Mouse (Mus musculus) layer of hippocampus, adult 9-10 months (tissue): ENCODE results near the gene Vps8.

Experiments
- DNase-seq: peaks from one replicate; pipeline ENCODE4 v3.0.0; 2022; ENCODE audit warnings: low spot score

Gene Vps8

DNA sequence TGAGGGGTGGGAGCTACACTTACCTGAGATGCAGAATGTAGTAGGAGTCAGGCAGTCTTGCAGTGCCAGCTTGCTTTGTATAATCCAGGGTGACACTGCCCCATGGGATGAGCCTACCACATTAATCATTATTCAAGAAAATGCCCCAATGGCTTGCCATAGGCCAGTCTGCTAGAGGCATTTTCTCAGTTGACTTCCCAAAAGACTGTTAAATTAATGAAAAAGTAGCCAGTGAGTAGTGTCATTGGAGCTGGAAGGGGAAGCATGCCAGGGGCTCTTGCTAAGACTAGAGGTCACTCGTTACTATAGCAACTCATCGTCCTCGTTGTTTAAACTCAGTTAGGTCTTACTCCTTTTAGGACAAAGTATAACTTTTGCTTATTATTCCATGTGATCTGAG, 130.6 kb downstream of the Vps8 start:
- DNase-seq = no peak

DNA sequence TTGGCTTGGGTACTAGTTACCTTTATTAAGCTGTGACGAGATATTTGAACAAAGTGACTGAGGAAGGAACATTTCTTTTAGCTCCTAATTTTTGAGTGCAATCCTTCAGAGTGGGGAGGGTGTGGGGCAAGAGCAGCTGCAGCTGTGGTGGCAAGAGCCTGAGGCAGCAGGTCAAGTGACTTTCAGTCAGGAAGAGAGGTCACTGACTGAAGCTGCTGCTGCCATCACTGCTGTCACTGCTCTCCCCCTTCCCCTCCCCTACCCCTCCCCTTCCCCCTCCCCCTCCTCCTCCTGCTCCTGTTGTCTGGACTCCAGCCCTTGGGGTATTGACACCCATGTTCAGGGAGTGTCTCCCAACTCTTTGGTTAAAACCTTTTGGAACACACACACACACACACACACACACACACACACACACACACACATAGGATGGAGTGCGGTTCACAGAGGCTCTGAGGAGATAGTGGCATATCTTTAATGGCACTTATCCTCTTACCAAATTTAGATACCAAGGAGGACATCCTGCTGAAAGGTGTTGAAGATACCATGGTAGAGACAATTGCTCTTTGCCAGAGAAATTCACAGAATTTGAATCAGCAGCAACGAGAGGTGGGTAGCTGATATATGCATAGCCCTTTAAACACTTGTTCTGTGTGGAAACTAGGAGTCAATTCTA, 139.8 kb downstream of the Vps8 start:
- DNase-seq = no peak

DNA sequence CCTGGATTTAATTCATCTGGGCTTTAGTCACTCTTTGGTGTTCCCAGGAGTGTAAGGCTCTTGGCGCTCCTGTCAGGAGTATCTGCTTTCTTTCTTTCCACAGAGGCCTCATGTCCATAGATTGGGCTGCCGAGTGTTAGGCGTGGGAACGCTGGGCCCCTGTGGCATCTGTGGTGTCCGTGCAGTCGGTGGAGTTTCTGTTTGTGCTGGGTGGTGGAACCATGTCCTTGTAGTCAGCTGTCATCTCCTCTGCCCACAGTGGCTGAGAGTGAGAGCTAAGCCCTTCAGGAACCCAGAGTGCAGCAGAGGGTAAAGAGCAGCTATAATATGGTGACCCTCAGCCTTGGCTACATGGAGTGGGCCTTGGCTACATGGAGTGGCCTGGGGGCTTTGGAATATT, 140.4 kb downstream of the Vps8 start:
- DNase-seq = no peak

DNA sequence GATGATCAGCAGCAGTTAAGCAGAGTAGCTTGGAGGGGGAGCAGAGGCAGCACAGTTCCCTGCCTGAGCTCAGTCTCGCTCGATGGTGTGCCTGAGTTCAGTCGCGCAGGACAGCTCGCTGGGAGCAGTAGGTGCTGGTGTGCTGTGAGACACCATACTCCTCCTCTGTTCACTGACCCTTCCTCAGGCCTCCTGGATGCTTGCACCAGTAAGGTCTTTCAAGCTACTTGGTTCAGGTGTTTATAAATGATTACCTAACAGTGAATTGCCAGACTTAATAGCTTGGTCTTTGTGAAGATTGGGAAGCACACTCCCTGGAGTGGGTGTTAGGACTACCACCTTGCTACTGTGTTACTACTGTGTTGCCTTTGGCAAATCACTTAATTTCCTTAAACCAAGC, 144.2 kb downstream of the Vps8 start:
- DNase-seq = no peak

DNA sequence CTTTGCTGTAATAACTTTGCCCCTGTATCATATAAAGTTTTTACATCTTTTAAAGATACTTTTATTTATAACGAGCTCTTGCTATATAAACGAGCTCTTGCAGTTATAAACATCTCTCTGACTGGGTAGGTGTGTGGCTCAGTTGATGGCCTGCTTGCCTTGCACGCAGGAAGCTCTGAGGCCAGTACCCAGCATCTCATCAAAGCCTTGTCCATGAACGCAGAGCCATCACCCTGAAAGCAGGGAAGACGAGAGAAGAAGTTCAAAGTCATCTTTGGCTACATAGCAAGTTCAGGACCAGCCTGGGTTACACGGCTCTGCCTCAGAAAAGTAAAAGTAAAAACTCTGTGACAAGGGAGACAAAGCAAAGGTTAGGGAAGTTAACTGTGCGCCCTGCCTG, 147.0 kb downstream of the Vps8 start:
- no peak for DNase-seq

DNA sequence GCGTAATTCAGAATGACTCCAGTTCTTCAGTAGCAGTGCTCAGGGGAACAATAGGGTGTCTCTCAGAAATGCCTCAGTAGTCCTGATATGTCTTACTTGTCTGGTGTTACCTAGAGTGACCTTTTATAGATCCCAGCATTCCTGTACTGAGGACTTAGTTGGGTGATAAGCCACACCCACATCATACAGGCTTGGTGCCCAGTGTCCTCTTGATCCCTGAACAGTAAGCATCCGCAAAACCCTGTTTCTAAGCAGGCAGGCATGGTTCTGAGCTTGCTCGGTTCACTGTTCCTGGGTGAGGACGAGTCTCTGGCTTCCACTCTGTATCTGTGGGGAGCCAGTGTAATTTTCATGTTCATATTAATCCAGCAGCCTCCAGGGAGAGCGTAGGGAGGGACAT, 147.9 kb downstream of the Vps8 start:
- no peak for DNase-seq

DNA sequence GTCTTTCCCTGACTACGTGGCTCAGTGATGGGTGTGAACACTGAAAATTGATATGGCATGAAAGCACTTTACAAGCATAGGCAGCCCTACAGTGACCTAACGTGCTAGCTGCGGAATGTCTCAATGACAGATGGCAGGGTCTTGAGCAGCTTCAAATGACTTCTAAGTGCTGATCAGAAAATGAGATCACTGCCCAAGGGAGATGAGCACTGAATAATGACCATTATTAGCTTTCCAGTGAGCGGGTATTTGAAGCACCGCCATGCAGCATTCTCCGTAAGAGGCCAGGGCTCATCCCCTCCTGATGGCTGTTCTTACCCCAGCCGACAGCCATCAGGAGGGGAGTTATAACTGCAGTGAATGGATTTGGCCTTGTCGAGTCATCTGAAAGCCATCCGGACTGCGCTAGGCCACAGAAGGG, 153.1 kb downstream of the Vps8 start:
- no peak for DNase-seq

DNA sequence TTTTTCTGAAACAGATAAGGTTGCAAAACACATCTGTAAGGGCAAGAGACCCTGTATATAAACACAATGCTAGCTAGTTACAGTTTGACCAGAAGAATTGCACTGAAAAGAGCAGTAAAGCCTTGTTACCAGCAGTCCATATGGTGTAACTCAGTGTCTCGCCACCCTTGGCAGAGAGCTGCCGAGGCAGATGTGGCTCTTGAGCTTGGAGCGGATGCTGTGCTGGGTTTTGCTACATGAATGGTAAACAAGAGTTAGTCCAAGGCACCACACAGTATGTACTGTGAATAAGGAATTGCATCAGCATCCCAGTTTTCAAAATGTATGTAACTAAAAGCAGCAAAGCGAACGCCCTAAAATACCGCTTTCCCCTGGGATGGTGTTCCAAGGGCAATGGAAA, 166.2 kb downstream of the Vps8 start:
- DNase-seq = no peak

DNA sequence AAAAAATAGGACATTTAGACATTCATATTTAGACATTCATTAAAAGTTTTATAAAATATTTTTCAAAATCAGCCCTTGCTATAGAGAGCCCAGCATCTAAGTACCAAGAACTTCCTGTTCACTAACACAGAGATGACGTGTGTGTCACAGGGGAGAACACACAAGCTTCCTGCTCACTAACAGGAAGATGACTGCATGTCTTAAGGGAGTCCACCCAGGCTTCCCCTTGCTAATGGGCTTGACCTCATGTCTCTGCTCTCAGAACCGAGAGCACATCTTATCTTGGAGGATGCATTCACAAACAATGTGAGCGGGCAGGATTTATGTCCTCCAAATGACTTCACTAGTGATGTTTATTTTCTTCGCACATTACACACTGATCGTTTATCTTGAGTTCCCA, 167.9 kb downstream of the Vps8 start:
- no peak for DNase-seq

DNA sequence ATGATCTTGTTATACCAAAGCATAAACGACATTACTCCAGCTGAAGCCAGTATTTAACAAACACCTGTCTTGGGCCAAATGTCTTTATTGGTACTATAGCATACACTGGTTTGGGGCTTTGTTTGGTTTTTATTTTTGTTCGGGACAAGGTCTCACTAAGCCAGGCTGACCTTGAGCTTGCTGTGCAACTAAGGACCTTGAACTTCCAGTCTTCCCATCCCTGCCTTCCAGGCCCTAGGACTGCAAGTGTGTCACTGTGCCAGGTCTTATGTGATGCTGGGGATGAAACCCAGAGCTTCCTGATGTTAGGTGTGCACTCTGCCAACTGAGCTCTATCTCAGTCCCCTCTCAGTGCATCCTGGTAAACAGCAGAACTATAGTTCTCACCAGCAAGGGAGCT, 168.6 kb downstream of the Vps8 start:
- no peak for DNase-seq

DNA sequence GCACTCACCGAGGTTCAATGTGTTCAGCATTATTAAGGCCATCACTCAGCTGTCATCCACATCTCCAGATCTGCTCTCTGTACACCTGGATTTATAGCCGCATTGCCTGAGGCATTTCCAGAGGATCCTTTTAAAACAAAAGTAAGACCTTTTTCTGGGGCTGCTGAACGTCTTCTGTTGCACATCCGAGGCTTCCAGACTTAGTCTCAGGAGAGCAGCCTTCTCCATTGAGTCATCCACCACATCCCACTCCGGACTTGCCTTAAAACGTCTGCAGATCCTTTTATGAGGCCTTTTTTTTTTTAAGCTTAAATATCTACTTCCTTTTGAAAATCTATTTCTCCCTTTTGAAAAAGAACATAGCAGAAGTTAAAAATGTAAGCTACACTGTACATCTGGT, 172.6 kb downstream of the Vps8 start:
- DNase-seq = no peak

DNA sequence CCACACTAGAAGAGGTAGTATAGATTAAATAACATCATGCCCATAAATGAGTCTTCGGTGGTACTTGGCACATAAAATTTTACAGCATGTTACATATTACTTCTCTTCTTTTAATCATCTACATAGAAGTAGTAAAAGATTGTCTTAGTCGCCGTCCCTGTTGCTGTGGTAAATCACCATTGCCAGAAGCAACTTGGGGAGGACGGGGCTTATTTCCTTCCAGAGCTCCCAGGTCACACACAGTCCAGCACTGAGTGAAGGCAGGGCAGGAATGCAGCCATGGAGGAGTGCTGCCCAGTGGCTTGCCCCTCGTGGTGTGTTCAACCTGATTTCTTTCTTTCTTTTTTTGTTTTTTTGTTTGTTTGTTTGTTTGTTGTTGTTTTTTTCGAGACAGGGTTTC, 181.4 kb downstream of the Vps8 start:
- DNase-seq = no peak

DNA sequence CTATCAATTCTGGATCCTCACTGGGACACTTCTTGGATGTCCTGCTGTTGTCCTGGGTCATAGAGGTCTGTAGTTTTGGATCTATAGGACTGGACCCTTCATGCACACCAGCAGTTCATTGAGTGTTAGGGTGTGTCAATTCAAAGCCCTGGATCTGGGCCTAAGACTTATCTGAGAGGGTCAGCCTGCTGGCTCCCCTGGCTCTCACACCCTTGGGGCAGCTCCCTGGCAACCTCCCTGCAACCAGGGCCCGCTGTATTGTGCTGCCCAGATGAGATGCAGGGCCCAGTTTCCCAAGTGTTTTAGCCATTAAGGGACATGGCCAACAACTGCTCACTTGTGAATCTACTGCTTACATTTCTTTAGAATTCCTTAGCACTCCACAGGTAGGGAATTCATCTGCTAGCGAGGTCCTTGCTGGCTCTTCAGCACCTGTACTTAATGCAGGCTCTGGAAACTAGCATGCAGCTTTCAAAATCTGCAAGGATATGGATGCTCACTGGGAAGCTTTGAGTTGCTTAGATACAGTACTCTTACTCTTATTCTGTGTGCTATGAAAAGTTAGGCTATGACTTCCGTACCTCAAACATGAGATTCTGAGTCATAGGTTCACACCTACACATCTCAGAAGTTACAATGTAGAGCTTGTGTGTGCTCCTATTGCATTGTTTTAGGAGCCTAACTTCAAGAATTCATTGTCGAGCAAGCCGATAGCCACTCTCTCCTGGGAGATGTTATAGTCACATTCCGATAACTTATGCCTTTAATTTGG, 183.5 kb downstream of the Vps8 start:
- DNase-seq = no peak

DNA sequence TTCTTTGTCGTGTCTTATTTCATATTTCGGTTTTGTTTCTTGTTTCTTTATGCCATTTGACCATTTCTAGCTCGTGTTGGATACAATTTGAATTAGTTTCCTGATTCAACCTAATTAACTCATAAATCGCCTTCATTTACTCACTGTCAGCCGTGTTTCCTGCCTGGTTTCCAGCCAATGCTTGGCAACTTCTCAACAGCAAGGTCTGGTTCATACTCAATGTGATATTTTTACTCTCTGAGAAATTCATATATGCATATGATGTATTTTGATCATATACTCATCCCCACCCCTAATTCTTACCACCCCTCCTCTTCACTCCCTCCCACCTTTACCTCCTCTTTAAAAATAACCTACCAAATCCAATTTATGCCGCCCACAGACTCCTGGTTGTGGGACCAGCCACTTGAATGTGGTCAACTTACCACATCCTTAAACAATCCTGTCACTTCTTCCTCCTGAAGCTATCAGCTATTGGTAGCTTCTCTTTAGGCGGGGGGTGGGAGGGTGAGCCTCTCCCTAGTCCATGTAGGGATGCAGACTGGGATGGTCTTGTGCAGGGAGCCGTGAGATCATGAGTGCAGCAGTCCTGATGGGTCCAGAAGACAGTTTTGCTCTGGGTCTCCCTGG, 184.2 kb downstream of the Vps8 start:
- DNase-seq = no peak

DNA sequence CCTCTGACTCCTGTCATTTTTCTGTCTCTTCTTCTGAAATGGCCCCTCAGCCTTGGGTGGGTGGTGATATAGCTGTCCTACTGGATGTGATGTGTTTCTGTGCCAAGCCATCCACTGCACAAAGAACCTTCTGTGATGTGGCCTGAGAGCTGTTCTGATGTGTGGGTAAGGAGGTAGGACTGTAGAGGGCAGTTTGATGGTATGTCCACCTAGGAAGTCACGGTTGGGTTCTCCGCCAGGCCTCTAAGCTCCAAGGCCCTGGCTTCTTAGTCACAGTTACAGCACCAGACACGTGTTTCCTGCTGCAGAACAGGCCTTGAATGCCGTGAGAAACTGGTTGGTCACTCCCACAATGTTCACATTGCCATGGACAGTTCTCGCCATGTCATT, 184.7 kb downstream of the Vps8 start:
- DNase-seq = no peak

DNA sequence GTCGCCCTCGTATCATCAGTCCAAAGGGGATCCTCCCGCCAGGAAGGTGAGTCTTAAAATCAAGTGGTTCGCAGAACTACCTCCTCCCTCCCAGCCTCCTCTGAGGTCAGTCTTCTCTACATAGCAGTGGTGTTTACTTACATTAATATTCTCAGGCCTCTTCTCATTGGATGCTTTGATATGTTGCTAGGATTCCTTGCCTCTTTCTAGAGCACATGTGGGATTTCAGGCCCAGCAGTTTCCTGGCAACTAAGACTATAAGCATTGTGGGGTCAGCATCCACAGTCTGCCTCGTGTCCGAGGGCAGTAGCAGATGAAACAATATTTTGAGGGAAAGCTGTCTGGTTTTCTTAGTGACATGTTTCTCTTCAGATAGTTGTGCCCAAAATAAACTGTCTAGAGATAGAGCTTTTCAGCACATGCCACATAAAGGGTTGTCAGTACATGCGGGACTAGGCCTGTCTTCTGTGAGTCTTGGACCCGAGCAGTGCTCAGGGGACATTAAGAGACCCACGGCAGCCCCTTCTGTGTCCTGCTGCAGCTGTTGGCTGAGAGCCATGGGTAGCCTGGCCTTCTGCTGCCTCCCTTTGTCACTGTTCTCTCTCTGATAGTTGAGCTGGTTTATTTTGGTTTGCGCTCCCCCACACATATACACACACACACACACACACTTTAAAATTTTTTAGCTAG, 185.4 kb downstream of the Vps8 start:
- DNase-seq = no peak

DNA sequence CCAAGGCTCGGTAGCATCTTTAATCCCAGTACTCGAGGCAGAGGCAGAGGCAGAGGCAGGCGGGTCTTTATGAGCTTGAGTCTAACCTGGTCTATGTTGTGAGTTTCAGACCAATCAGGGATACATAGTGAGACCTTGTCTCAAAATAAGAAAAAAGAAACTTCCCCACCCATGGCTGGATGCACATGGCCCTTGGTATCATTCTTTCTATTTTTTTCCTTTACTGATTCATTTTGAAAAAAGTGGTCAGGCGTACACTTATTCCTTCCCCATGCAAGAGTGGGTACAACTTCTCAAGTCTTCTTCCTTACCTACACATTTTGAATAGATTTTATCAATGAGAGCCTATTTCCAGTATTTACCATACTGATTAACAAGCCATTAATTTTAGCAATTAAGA, 187.6 kb downstream of the Vps8 start:
- DNase-seq = no peak

DNA sequence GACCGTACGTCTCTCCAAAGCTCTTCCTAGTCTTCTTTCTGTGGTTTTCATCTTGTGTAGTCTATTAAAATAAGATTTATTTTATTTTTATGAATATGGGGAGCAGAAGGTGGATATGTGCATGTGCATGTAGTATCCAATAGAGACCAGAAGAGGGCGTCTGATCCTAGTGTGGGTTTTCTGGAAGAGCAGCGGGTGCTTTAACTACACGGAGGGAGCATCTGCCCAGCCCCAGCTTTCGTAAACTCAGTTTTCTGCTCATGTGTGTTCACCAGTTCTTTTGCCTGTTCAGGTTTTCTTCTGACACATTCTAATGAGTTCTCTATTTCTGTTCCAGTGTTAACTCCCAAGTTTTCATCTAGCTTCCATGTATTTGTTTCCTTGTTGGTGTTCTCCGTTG, 192.9 kb downstream of the Vps8 start:
- DNase-seq = no peak

DNA sequence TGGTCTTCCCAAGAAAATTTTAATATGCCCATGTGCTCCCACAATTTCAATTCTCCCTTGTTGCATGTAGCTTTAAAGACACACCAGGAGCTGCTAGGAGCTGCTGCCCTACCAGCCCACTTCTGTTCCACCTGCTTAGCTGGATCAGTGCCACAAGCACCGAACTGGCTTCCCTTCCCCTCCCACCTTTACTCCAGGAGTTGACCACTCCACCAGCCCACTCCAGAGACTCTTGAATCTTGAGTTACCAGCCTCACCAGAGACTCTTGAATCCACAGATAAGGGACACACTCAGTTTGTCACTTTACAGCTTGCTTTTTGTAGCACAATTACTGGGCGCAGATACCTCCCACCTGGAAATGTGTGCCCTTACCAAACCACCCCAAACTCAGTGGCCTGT, 197.7 kb downstream of the Vps8 start:
- no peak for DNase-seq

DNA sequence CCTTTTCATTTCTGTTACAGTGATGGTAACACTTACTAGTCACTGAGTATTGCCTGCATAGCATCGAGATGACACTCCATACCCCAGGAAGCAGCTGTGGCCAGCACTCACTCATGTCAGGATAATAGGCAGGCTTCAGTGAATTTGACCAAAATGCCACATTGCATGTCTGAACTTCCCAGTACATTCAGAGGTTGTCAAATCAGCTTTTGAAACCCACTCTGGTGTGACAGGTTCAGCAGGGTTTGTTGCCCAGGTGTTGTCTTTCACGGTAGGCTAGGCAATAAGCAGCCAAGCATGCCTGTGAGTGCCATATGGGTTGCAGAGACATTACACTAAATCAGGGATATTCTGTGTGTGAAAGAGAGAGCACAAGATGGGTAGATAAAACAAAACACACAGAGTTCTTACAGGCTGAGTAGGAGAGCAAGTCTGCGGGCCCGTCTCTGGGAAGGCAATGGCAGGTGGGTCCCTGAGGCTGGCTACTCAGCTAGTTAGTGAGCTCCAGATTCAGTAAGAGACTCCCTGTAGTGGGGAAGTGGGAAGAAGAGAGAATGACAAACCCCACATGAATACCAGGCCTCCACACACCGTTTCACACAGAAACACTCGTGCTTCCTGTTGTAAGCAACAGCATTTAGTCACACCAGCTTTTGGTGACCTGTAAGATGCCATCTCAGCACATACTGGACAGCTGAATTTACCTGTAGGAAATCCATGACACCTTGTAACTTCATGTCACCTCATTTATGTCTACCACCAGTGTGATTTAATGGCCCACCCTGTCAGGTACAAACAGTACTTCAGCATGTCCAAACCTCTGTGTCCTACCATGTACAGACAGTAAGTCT, 203.1 kb downstream of the Vps8 start:
- no peak for DNase-seq

DNA sequence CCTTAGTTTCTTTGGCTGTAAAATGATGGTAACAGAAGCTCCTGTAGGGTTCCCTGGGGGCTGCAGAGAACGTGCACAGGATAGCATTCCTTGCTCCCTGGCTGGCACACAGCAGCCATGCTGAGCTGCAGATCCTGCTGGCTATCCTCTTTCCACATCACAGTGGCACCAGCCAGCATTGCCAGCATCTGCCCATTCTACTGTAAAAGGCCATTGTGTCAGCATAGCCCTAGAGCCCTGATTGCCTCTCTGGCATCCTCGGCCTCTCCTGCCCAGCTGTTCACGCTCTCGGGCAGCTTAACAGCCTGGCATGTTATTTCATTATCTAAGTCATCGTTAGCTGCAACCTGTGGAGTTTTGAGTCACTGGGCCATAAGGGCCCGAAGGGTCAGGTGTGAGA, 204.3 kb downstream of the Vps8 start:
- no peak for DNase-seq

DNA sequence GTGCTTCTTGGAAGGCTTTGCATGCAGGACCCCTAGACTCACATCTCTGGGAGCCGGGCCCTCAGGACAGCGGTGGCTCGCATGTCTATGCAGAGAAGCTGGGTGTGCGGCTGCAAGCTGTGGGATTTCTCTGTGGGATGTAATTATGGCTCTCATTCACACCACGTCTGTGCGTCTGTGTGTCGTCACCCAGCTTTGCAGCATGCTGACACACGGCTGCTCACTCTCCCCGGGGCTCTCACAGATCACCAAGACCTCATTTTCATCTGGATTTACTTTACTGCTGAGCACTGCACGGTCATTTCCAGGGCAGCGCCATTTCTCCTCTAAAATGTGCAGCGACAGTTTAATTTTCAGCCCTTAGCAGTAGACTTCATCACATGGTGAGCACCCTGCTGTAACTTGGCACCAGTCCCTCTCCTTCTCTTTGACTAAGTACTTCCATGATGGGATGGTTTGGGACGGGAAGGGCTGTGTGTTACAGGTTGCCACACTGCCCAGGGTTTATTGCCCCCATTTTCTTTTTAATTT, 205.2 kb downstream of the Vps8 start:
- no peak for DNase-seq
